Mouse (Mus musculus) heart, embryonic 16.5 days (tissue): Measurements from ENCODE around the gene Sf3a2. TPM values are rescaled to one million over a fixed set of nuclear protein-coding genes. Genes with fewer than 3 reads are reported as not detected.

Experiments used
- ATAC-seq: fragments of 200-750 bp; cut with Nextera tagmentation; replicated peaks from 2 replicates; pipeline ENCODE4 v1.8.0; 2017; ENCODE audit warnings: moderate number of reproducible peaks; ENCODE audit not compliant: insufficient read depth, low FRiP score; ENCODE audit errors: extremely low read depth
- H3K27ac ChIP-seq: fragments of 300-500 bp; sonication (generic); 2 replicates; pipeline ENCODE4 v1.5.1; 2014; ENCODE audit warnings: mild to moderate bottlenecking, low read length, control low read depth, moderate library complexity
- H3K27me3 ChIP-seq: fragments of 300-500 bp; sonication (generic); 2 replicates; pipeline ENCODE4 v1.6.1; 2014; ENCODE audit warnings: low read length, mixed read lengths; ENCODE audit not compliant: control insufficient read depth, insufficient read depth
- H3K36me3 ChIP-seq: fragments of 300-500 bp; sonication (generic); 2 replicates; pipeline ENCODE4 v1.6.1; 2014; ENCODE audit not compliant: control insufficient read depth, insufficient read depth
- H3K4me1 ChIP-seq: fragments of 300-500 bp; sonication (generic); 2 replicates; pipeline ENCODE4 v1.6.1; 2014; ENCODE audit warnings: low read length, mixed read lengths; ENCODE audit not compliant: control insufficient read depth, insufficient read depth
- H3K4me2 ChIP-seq: fragments of 300-500 bp; sonication (generic); 2 replicates; pipeline ENCODE4 v1.6.1; 2014; ENCODE audit warnings: low read depth, mild to moderate bottlenecking, control low read depth, low read length
- H3K4me3 ChIP-seq: fragments of 300-500 bp; sonication (generic); 2 replicates; pipeline ENCODE4 v1.5.1; 2014; ENCODE audit warnings: mild to moderate bottlenecking, control low read depth, low read length
- H3K9ac ChIP-seq: fragments of 300-500 bp; sonication (generic); 2 replicates; pipeline ENCODE4 v1.6.1; 2014; ENCODE audit warnings: low read length, control low read depth
- H3K9me3 ChIP-seq: fragments of 300-500 bp; sonication (generic); replicated peaks from 2 replicates; pipeline ENCODE4 v1.6.1; 2016; ENCODE audit warnings: low read length; ENCODE audit not compliant: control insufficient read depth
- WGBS: fragments of 180-500 bp; shearing (Covaris S2); extraction: QIAGEN DNeasy Blood & Tissue Kit; methylation state at CpG from one replicate; pipeline ENCODE4 v1.1.7; 2014; 5-methylcytosine and 5-hydroxymethylcytosine counted together
- polyA plus RNA-seq: library from polyadenylated mRNA; unstranded; fragments of >200 nt; fragmentation: Nextera tagmentation; extraction: Ambion mirVana; gene quantifications from 2 replicates; pipeline ENCODE4 v1.2.1, GENCODE M21; 2015

Gene Sf3a2
- polyA plus RNA-seq = 42.3 and 47.7 TPM in 2 replicates

- Histone ChIP-seq H3K9me3 (no peaks in the 10 kb centered on the region), H3K4me3 (peak within 1 kb of the TSS; percentile 82), H3K4me1 (peaks cover 17% of the 10 kb centered on the region), H3K27ac (peak within 1 kb of the TSS; percentile 91), H3K27me3 (no peaks in the 10 kb centered on the region), H3K4me2 (peak within 1 kb of the TSS; percentile 86), H3K36me3 (peaks cover 51% of the 10 kb centered on the region), H3K9ac (peak within 1 kb of the TSS; percentile 92)
- WGBS = under 1% methylated on average over 99 of the region's 104 CpGs
- ATAC-seq = peak; percentile 93
Measured at GRCm38 (mm10) chr10:80798150-80799006, at the start of gene Sf3a2, which contains the start of gene Plekhj1. Sf3a2 (plus strand) TSS chr10:80798198. Plekhj1 (minus strand) TSS chr10:80798626.

DNA sequence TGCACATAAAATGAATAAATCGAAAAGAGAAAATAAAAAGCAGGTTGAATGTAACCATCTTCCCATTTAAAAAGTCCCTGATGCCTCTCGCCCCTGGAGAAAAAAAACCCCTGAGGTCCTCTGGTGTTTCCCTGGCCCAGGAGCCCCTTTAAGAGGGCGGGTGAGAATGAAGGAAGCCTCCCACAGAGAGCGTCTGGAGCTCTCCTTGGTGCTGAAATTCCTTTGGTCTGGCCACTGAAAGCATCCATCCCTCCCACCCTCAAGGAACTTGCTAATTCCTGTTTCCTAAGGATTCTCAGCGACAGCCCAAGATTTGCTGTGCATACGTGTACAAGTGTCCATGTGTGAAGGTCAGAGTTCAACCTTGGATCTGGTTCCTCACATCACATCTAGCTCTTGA, 49.4 kb upstream of the Sf3a2 start:
- no peak for ATAC-seq
- no peak overlapping the region for H3K4me2 ChIP-seq
- H3K9me3 ChIP-seq = no peaks in the 10 kb centered on the region
- WGBS = 6% methylated on average over 6 of the region's 6 CpGs
- no peaks in the 10 kb centered on the region for H3K36me3 ChIP-seq
- no peak overlapping the region for H3K9ac ChIP-seq
- no peak overlapping the region for H3K4me3 ChIP-seq
- no peak overlapping the region for H3K27ac ChIP-seq
- no peaks in the 10 kb centered on the region for H3K27me3 ChIP-seq
- peaks cover 23% of the 10 kb centered on the region for H3K4me1 ChIP-seq

GRCm38 (mm10) chr10:80751188-80751832, 46.7 kb upstream of the Sf3a2 start:
- H3K9ac ChIP-seq = peak overlapping the region; percentile 82
- ATAC-seq = peak; percentile 80
- peaks cover 31% of the 10 kb centered on the region for H3K4me1 ChIP-seq
- peak overlapping the region; percentile 49 for H3K4me3 ChIP-seq
- no peaks in the 10 kb centered on the region for H3K27me3 ChIP-seq
- H3K27ac ChIP-seq = peak overlapping the region; percentile 100
- H3K4me2 ChIP-seq = peak overlapping the region; percentile 73
- WGBS = 3% methylated on average over 16 of the region's 16 CpGs
- no peaks in the 10 kb centered on the region for H3K9me3 ChIP-seq
- no peaks in the 10 kb centered on the region for H3K36me3 ChIP-seq

GRCm38 (mm10) chr10:80752079-80752625, 45.8 kb upstream of the Sf3a2 start:
- H3K4me1 ChIP-seq = peaks cover 40% of the 10 kb centered on the region
- ATAC-seq = peak; percentile 77
- H3K36me3 ChIP-seq = no peaks in the 10 kb centered on the region
- H3K27me3 ChIP-seq = no peaks in the 10 kb centered on the region
- H3K4me2 ChIP-seq = peak overlapping the region; percentile 73
- peak overlapping the region; percentile 82 for H3K9ac ChIP-seq
- peak overlapping the region; percentile 49 for H3K4me3 ChIP-seq
- peak overlapping the region; percentile 100 for H3K27ac ChIP-seq
- WGBS = 1% methylated on average over 6 of the region's 6 CpGs
- H3K9me3 ChIP-seq = no peaks in the 10 kb centered on the region

- WGBS = 1% methylated on average over 56 of the region's 57 CpGs
- H3K4me1 ChIP-seq = peaks cover 56% of the 10 kb centered on the region
Measured at GRCm38 (mm10) chr10:80754594-80755290, 43.3 kb upstream of the Sf3a2 start, which contains the start of gene Dot1l. Dot1l (plus strand) TSS chr10:80755206.

DNA sequence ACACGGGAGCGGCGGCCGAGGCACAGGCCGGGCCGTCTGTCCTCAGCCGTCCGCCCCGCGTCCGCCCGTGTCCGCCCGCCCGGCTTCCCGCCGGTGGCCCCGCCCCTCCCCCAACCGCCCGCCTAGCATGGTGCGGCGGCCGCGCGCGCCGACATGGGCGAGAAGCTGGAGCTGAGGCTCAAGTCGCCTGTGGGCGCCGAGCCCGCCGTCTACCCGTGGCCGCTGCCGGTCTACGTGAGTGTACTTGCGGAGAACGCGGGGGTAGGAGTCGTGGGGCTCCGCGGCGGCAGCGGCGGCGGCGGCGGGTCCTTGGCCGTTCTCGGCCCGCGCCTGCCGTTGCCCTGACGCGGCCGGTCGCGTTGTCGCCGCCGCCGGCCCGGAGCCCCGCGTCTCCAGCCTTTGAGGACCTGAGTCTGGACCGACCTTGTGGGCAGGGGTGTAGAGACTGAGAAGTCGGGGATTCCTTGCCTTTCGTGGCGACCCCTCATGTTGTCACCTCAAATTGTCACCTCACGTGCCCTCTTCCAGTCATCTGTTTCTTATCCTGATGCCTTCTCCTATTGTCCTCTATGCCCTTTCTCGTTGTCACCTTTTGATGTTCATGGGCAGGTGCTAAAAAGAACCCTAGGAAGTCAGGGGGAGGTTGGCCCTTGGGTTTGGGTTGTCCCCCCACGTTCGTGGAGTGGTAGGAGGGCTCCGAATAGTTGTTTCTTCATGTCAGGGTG, 42.5 kb upstream of the Sf3a2 start:
- Histone ChIP-seq H3K9ac (peak overlapping the region; percentile 97), H3K4me2 (peak overlapping the region; percentile 86), H3K4me3 (peak overlapping the region; percentile 97), H3K36me3 (no peaks in the 10 kb centered on the region), H3K4me1 (peaks cover 61% of the 10 kb centered on the region), H3K27ac (peak overlapping the region; percentile 89), H3K27me3 (no peaks in the 10 kb centered on the region), H3K9me3 (no peaks in the 10 kb centered on the region)
- 0 out of 2 replicates have a peak, but pooled peaks have one; percentile 2 for ATAC-seq
- under 1% methylated on average over 61 of the region's 75 CpGs for WGBS

More at GRCm38 (mm10) chr10:80754594-80755290, 43.3 kb upstream of the Sf3a2 start, which contains the start of gene Dot1l:
- peak within 1 kb of the TSS; percentile 89 for H3K27ac ChIP-seq
- peak; percentile 77 for ATAC-seq
- peak within 1 kb of the TSS; percentile 86 for H3K4me2 ChIP-seq
- H3K9me3 ChIP-seq = no peaks in the 10 kb centered on the region
- no peaks in the 10 kb centered on the region for H3K36me3 ChIP-seq
- peak within 1 kb of the TSS; percentile 97 for H3K4me3 ChIP-seq
- H3K9ac ChIP-seq = peak within 1 kb of the TSS; percentile 97
- H3K27me3 ChIP-seq = no peaks in the 10 kb centered on the region

- 14% methylated on average over 3 of the region's 3 CpGs for whole genome bisulfite sequencing
- H3K4me1 ChIP-seq = peaks cover 64% of the 10 kb centered on the region
- H3K27ac ChIP-seq = peak overlapping the region; percentile 89
- peak overlapping the region; percentile 97 for H3K9ac ChIP-seq
- H3K4me2 ChIP-seq = peak overlapping the region; percentile 86
- ATAC-seq = no peak
- H3K27me3 ChIP-seq = no peaks in the 10 kb centered on the region
- no peaks in the 10 kb centered on the region for H3K36me3 ChIP-seq
- H3K4me3 ChIP-seq = peak overlapping the region; percentile 97
- H3K9me3 ChIP-seq = no peaks in the 10 kb centered on the region
Measured at GRCm38 (mm10) chr10:80756099-80756498, 41.9 kb upstream of the Sf3a2 start.

DNA sequence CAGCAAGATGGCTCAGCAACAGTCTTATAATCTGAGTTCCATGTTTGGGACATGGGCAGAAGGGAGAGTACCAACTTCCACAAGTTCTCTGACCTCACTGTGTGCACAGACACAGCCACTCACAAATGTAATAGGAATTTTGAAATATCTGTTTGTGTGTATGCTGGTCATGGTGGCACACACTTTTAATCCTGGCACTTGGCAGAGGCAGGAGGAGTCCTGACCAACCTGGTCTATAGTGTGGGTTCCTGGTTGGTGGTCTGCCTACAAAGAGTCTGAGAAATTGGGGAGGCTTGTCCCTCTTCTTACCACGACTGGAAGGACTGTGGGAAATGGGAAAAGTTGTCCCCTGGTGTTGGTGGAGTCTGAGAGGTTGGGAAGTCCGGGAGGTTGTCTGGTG, 41.5 kb upstream of the Sf3a2 start:
- Histone ChIP-seq H3K27ac (peak overlapping the region; percentile 89), H3K9ac (peak overlapping the region; percentile 97), H3K4me1 (peaks cover 68% of the 10 kb centered on the region), H3K9me3 (no peaks in the 10 kb centered on the region), H3K4me3 (peak overlapping the region; percentile 97), H3K4me2 (peak overlapping the region; percentile 86), H3K27me3 (no peaks in the 10 kb centered on the region), H3K36me3 (no peaks in the 10 kb centered on the region)
- WGBS = 30% methylated on average over 2 of the region's 2 CpGs
- ATAC-seq = no peak
